Mouse (Mus musculus) liver, embryonic 16.5 days (tissue): Measurements from ENCODE around the gene Gtpbp8. TPM values are rescaled to one million over a fixed set of nuclear protein-coding genes. Genes with fewer than 3 reads are reported as not detected.

Experiments used
- ATAC-seq: fragments of 200-750 bp; cut with Nextera tagmentation; 2 replicates; pipeline ENCODE4 v1.8.0; 2017; ENCODE audit warnings: low read depth, mild to moderate bottlenecking, moderate number of reproducible peaks, moderate library complexity
- H3K27ac ChIP-seq: fragments of 300-500 bp; sonication (generic); 2 replicates; pipeline ENCODE4 v1.5.1; 2014; ENCODE audit warnings: mild to moderate bottlenecking, low read length
- H3K27me3 ChIP-seq: fragments of 300-500 bp; sonication (generic); 2 replicates; pipeline ENCODE4 v1.6.1; 2014; ENCODE audit warnings: low read depth, low read length, mixed read lengths; ENCODE audit not compliant: control insufficient read depth, insufficient read depth
- H3K36me3 ChIP-seq: fragments of 300-500 bp; sonication (generic); 2 replicates; pipeline ENCODE4 v1.6.1; 2014; ENCODE audit warnings: mild to moderate bottlenecking; ENCODE audit not compliant: control insufficient read depth, insufficient read depth
- H3K4me1 ChIP-seq: fragments of 300-500 bp; sonication (generic); 2 replicates; pipeline ENCODE4 v1.6.1; 2014; ENCODE audit warnings: low read depth, low read length, mixed read lengths; ENCODE audit not compliant: control insufficient read depth
- H3K4me2 ChIP-seq: fragments of 300-500 bp; sonication (generic); 2 replicates; pipeline ENCODE4 v1.6.1; 2014; ENCODE audit warnings: low read depth, low read length, mixed read lengths
- H3K4me3 ChIP-seq: fragments of 300-500 bp; sonication (generic); 2 replicates; pipeline ENCODE4 v1.5.1; 2014; ENCODE audit warnings: low read depth, mild to moderate bottlenecking, low read length
- H3K9ac ChIP-seq: fragments of 300-500 bp; sonication (generic); 2 replicates; pipeline ENCODE4 v1.6.1; 2014; ENCODE audit warnings: low read depth, low read length
- H3K9me3 ChIP-seq: fragments of 300-500 bp; sonication (generic); replicated peaks from 2 replicates; pipeline ENCODE4 v1.6.1; 2016; ENCODE audit warnings: low read length; ENCODE audit not compliant: control insufficient read depth
- WGBS: fragments of 180-500 bp; shearing (Covaris S2); extraction: QIAGEN DNeasy Blood & Tissue Kit; methylation state at CpG from one replicate; pipeline ENCODE4 v1.1.7; 2014; ENCODE audit not compliant: insufficient replicate concordance; 5-methylcytosine and 5-hydroxymethylcytosine counted together
- polyA plus RNA-seq: library from polyadenylated mRNA; unstranded; fragments of >200 nt; fragmentation: Nextera tagmentation; extraction: Ambion mirVana; gene quantifications from 2 replicates; pipeline ENCODE4 v1.2.1, GENCODE M21; 2015

Gene Gtpbp8
- polyA plus RNA-seq, 1 experiment from 2014 or later: 16.4 TPM

DNA sequence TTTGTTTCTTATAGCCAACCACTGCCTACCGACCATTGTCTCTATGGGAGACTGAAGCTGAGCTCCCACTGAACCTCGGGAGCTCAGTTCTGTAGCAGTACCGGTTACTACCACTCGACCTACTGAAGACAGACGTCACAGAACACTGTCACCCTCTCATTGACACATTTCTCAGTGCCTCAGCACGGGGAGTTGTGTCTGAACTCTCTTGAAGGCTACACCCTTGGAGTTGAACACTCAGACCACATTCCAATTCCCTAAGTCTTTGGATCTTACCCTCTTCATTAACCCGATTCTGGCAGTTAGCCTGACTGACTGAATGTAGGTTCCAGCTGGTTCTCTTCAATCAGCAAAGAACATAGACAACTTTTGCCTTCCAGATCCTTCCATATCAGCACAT lies 26.8 kb downstream of the Gtpbp8 start:
- Histone ChIP-seq H3K9ac (no peak overlapping the region), H3K36me3 (no peaks in the 10 kb centered on the region), H3K9me3 (no peaks in the 10 kb centered on the region), H3K27ac (no peak overlapping the region), H3K27me3 (no peaks in the 10 kb centered on the region), H3K4me2 (no peak overlapping the region), H3K4me3 (no peak overlapping the region), H3K4me1 (peaks cover 10% of the 10 kb centered on the region)
- no peak for ATAC-seq
- WGBS: 64% methylated on average over 7 of the region's 7 CpGs

DNA sequence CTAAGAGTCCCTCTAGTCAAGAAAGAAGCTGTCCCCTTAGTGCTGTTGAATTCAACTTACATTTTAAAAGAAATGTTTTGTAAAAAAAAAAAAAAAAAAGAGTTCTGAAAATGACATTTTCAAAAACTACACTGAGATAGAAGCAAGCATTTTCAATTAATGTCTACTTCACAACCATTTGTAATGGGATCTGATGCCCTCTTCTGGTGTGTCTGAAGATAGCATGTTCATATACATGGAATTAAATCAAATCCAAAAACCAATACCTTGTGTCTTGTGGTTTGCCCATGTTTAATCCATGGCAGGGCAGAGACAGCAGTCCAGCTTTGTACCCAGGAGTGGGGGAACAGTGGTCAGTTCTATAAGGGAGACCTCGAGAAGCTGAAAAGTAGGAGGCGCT lies 28.3 kb downstream of the Gtpbp8 start:
- Histone ChIP-seq H3K9me3 (no peaks in the 10 kb centered on the region), H3K27me3 (no peaks in the 10 kb centered on the region), H3K36me3 (no peaks in the 10 kb centered on the region), H3K4me2 (no peak overlapping the region), H3K4me1 (peaks cover 3% of the 10 kb centered on the region), H3K9ac (no peak overlapping the region), H3K27ac (no peak overlapping the region), H3K4me3 (no peak overlapping the region)
- no peak for ATAC-seq
- 63% methylated on average over 2 of the region's 2 CpGs for WGBS

DNA sequence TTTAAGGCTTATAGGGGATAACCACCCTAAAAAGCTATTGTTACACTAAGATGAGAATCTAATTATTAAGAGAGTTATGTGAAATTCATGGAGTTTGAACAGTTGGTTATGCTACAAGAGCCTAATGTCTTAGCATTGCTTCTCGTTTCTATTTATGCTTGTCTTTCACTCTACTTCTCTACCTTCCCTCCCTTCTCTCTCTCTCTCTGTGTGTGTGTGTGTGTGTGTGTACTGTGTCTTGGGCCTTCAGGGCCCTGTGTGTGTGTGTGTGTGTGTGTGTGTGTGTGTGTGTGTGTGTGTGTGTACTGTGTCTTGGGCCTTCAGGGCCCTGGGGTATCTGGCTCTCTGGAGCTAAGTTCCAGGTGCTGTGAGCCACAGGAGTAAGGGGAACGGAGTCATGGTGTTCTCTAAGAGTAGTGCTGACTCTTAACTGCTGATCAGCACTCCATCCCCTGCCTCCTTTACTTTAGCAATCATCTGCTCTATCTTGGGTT lies 29.0 kb downstream of the Gtpbp8 start:
- H3K36me3 ChIP-seq: no peaks in the 10 kb centered on the region
- no peak overlapping the region for H3K4me2 ChIP-seq
- H3K4me3 ChIP-seq: no peak overlapping the region
- H3K27ac ChIP-seq: no peak overlapping the region
- no peak overlapping the region for H3K9ac ChIP-seq
- no peak for ATAC-seq
- H3K27me3 ChIP-seq: no peaks in the 10 kb centered on the region
- no peaks in the 10 kb centered on the region for H3K4me1 ChIP-seq
- no peaks in the 10 kb centered on the region for H3K9me3 ChIP-seq
- 58% methylated on average over 2 of the region's 2 CpGs for WGBS

DNA sequence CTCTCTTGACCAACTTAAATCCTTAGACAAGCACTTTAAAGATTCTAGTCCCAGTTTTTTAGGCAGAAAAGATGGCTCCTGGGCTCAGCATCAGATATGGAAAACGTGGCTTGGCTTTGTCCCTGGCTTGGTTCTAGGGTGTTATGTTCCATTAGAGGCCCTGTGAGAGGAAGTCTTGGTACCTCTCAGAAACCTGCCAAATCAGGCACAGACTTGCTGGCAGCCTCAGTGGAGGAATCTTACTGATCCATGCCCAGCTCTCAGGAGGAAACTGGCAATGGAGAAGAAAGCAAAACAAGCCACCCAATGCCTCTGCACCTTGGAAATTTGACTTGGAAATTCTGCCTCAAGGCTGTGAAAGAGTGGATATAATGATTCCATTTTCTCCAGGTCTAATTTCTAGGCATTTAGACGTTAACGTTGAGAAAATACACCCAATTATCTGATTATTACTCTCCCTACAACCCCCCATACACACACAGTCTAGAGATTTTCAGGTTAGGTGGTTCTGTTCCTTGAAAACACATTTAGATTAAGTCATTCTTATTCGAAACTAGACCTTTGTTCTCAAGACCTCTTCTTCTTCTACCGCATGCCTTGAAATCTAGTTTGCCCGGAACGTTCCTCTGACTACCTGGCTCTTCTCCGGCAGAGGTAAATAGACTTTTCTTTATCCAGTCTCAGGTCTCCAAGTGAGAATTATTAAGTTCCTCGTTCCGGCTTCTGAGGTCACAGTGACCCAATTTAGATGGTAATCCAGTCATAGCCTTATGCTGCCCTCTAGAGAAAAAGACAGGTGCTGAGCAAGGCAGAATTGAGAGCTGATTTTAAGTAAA lies 29.6 kb downstream of the Gtpbp8 start:
- no peaks in the 10 kb centered on the region for H3K9me3 ChIP-seq
- no peak overlapping the region for H3K9ac ChIP-seq
- H3K4me1 ChIP-seq: no peaks in the 10 kb centered on the region
- no peaks in the 10 kb centered on the region for H3K36me3 ChIP-seq
- H3K27ac ChIP-seq: no peak overlapping the region
- no peak for ATAC-seq
- H3K4me3 ChIP-seq: no peak overlapping the region
- 33% methylated on average over 10 of the region's 10 CpGs for WGBS
- no peaks in the 10 kb centered on the region for H3K27me3 ChIP-seq
- no peak overlapping the region for H3K4me2 ChIP-seq

DNA sequence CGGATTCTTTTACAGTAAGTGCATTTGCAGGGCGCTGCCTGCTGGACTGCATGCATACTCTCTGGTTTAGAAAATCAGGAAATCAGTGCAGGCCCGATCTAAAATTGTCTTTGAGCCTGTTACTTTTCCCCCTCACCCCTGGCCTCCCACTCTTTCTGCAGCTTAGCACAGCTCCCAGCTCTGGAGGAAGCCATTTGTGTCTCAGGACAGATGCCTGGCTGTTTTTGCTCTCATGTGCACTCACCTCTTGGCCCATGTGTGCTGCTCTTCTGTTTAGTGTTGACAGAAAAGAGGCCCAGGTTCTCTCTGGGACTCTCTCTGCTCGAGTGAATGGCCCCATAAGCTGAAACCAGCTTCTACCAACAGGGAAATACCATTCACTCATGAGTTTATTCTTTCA lies 42.7 kb downstream of the Gtpbp8 start:
- Histone ChIP-seq H3K4me3 (no peak overlapping the region), H3K27me3 (no peaks in the 10 kb centered on the region), H3K9ac (no peak overlapping the region), H3K36me3 (no peaks in the 10 kb centered on the region), H3K9me3 (no peaks in the 10 kb centered on the region), H3K4me1 (no peaks in the 10 kb centered on the region), H3K27ac (no peak overlapping the region), H3K4me2 (no peak overlapping the region)
- 52% methylated on average over 4 of the region's 4 CpGs for WGBS
- no peak for ATAC-seq

DNA sequence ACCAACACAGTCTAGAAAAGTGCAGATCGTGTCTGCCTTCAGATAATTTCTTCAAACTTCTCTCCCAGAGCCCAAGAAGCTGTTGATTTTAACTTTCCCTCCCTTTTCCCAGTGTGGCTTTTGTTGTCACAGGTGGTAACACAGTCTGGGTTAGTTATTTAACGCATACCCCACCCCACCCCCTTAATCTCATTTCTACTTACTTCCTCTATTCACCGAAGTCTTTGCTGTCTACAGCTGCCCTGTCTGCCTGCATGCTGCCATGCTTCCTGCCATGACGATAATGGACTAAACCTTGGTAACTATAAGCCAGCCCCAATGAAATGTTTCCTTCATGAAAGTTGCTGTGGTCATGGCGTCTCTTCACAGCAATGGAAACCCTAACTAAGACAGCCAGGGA lies 43.9 kb downstream of the Gtpbp8 start:
- Histone ChIP-seq H3K9ac (no peak overlapping the region), H3K36me3 (no peaks in the 10 kb centered on the region), H3K4me1 (no peaks in the 10 kb centered on the region), H3K4me2 (no peak overlapping the region), H3K4me3 (no peak overlapping the region), H3K27me3 (no peaks in the 10 kb centered on the region), H3K9me3 (no peaks in the 10 kb centered on the region), H3K27ac (no peak overlapping the region)
- 18% methylated on average over 5 of the region's 5 CpGs for WGBS
- ATAC-seq: no peak

DNA sequence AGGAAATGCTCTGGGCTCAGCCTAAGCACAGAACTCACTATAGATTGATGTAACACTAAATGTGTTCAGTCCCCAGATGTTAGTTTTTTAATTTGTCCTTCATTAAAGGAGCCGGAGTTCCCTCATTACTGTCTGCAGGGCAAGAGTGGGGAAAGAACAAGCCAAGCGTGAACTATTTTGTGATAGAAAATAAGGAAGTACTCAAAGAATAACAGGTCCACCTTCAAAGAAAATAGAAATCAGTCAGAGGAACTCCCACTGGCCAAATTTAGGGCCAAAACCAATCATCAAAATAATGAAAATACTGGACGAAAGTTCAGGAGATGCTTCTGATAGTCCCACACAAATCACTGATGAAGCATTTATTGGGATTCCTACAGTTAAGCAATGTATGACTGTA lies 45.0 kb downstream of the Gtpbp8 start:
- H3K4me1 ChIP-seq: no peaks in the 10 kb centered on the region
- H3K9me3 ChIP-seq: no peaks in the 10 kb centered on the region
- 57% methylated on average over 3 of the region's 3 CpGs for WGBS
- ATAC-seq: no peak
- no peaks in the 10 kb centered on the region for H3K27me3 ChIP-seq
- no peak overlapping the region for H3K27ac ChIP-seq
- no peak overlapping the region for H3K9ac ChIP-seq
- no peaks in the 10 kb centered on the region for H3K36me3 ChIP-seq
- no peak overlapping the region for H3K4me2 ChIP-seq
- no peak overlapping the region for H3K4me3 ChIP-seq

DNA sequence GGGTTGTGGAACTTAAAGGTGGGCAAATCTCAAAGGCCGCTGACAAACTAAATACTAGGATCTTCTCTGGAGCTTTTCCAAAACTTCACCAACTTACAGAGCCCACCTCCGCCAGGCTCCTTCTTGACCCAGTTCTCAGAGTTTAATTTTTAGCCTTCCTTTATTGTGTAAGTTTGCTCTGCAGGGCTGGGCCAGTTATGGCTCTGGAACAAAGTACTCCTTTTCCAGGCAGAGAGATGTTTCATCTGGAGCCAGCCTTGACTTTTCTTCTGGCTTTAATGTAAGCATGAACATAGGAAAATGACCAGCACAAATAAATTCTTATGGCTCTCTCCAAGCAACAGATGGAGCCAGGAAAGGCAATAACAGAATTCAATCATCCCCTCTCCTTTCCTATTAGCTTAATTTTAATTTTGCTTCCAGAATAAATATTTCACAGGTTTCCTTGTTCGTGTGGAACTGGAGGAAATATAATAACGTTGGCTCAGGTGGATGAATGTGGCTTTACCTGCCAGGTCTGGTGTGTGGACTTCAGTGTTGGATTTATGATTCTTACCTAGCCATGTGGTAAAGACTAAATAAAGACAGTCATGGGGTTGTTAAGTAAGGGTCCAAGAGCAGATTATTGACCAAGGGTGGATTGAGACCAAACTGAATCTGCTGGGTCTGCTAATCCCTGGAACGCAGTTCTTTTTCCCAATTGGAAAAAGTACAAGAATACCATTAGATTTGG lies 48.5 kb downstream of the Gtpbp8 start:
- Histone ChIP-seq H3K27me3 (no peaks in the 10 kb centered on the region), H3K27ac (no peak overlapping the region), H3K4me2 (no peak overlapping the region), H3K4me3 (no peak overlapping the region), H3K4me1 (no peaks in the 10 kb centered on the region), H3K36me3 (no peaks in the 10 kb centered on the region), H3K9me3 (no peaks in the 10 kb centered on the region), H3K9ac (no peak overlapping the region)
- 66% methylated on average over 5 of the region's 5 CpGs for WGBS
- ATAC-seq: no peak
